Mouse (Mus musculus) cerebellum, adult 18-20 months (tissue): ENCODE results near the gene Mrpl44.

ENCODE experiments used
- DNase-seq, 2 experiments: peaks; one replicate each; pipeline ENCODE4 v3.0.0; 2021

Gene Mrpl44

GRCm38 (mm10) chr1:79762282-79763250 lies 13.3 kb upstream of the Mrpl44 start:
- DNase-seq: peak in 1 of 2 experiments; percentile 18

GRCm38 (mm10) chr1:79764031-79764430 lies 11.8 kb upstream of the Mrpl44 start:
- DNase-seq: no peak

GRCm38 (mm10) chr1:79764483-79764882 lies 11.3 kb upstream of the Mrpl44 start:
- DNase-seq: no peak

- no peak for DNase-seq
These were observed 7.6 kb upstream of the Mrpl44 start for GRCm38 (mm10) chr1:79768231-79768630.

- DNase-seq: no peak
These were observed 1.5 kb upstream of the Mrpl44 start for GRCm38 (mm10) chr1:79774164-79774780.

- DNase-seq: no peak
These were observed 2.2 kb downstream of the Mrpl44 start for GRCm38 (mm10) chr1:79778011-79778410.

- DNase-seq: no peak
These were observed 6.6 kb downstream of the Mrpl44 start for GRCm38 (mm10) chr1:79782433-79782832.

- no peak for DNase-seq
These were observed 10.6 kb downstream of the Mrpl44 start for GRCm38 (mm10) chr1:79786267-79786927.

- DNase-seq: no peak
These were observed 21.3 kb downstream of the Mrpl44 start for GRCm38 (mm10) chr1:79797084-79797483.

- DNase-seq: no peak
These were observed 27.1 kb downstream of the Mrpl44 start for GRCm38 (mm10) chr1:79802858-79803427.

- no peak for DNase-seq
These were observed 27.8 kb downstream of the Mrpl44 start for GRCm38 (mm10) chr1:79803614-79804013.

GRCm38 (mm10) chr1:79806865-79807264 lies 31.0 kb downstream of the Mrpl44 start:
- DNase-seq: no peak

GRCm38 (mm10) chr1:79809447-79809846 lies 33.6 kb downstream of the Mrpl44 start:
- DNase-seq: no peak

GRCm38 (mm10) chr1:79815446-79815845 lies 39.6 kb downstream of the Mrpl44 start:
- no peak for DNase-seq

GRCm38 (mm10) chr1:79819296-79819879 lies 43.6 kb downstream of the Mrpl44 start:
- no peak for DNase-seq

- peak; percentile 14 to 15 for DNase-seq
These were observed 47.1 kb downstream of the Mrpl44 start for GRCm38 (mm10) chr1:79822806-79823525.

GRCm38 (mm10) chr1:79823951-79824633 lies 48.3 kb downstream of the Mrpl44 start:
- no peak for DNase-seq
